Mouse (Mus musculus): ENCODE measurements at regions not wholly inside any gene's neighbourhood (a gene's known extent, or its start where the extent isn't known, plus 50 kb on each side); places are given as distances from the start of the nearest gene placed in this dataset.
A peak's percentile ranks its signal among the peaks of the same experiment; 100 is the strongest.

DNA sequence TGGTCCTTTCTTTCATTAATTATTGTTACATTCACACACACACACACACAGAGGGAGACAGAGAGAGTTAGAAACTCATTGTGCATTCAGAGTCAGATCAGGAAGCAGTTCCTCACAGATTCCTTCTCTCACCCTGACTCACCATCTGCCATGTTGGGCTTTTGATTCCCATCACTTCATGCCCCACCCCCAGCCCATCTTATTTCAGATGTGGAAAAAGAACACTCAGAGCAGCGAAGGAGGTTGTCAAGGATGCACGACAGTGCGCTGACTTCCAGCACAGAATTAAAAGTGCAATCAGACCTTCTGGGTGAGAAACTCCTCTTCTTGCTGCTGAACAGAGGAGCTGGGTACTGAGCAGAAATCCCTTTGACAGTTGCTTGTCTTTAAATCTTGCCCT, 438.8 kb upstream of the Kdm8 start:
- no peak for DNase-seq (ENCODE audit: low spot score in 2 of 2)

DNA sequence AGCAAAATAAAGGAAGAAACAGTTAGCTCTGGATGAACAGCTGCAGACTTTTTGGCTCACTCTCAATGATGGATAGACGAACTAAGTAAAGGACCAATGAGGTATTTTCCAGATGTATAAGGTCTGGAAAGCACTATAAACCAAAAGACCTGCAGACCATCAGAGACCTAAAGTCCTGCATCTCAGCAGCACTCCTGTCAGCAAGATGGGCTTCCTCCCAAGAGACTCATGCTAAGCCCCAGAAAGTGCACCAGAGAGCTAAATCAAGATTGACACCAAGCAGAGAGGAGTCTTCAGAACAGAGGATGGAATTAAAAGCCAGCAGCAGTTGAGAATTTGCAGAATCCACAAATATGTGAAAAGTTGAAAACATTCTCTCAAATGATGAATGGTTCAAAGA, 425.2 kb upstream of the Kdm8 start:
- DNase-seq (ENCODE audit: low spot score in 2 of 2) = no peak

GRCm38 (mm10) chr7:125024944-125025343, 419.5 kb upstream of the Kdm8 start:
- no peak for DNase-seq (ENCODE audit: low spot score in 2 of 2)

- no peak for DNase-seq (ENCODE audit: low spot score in 2 of 2)
Measured at GRCm38 (mm10) chr7:125033778-125034177, 410.7 kb upstream of the Kdm8 start.

DNA sequence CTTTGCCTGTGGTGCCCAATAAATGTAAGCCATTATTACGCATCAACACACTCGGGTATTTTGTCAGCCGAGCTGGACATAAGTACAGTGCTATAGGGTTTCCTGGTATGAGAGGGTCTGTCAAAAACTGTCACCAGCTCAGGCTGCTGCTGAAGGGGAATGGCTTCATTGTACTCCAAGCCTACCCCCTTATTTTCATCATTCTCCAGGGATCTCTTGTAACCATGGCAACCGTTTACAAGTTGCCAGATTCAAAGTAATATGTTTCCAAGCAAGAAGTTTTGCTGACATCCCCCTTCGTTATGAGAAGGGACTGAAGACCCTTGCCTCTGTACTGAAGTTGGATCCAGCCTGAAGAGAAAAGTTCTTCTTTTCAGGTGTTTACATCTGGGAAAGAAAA, 410.3 kb upstream of the Kdm8 start:
- DNase-seq (ENCODE audit: low spot score in 2 of 2) = no peak

DNA sequence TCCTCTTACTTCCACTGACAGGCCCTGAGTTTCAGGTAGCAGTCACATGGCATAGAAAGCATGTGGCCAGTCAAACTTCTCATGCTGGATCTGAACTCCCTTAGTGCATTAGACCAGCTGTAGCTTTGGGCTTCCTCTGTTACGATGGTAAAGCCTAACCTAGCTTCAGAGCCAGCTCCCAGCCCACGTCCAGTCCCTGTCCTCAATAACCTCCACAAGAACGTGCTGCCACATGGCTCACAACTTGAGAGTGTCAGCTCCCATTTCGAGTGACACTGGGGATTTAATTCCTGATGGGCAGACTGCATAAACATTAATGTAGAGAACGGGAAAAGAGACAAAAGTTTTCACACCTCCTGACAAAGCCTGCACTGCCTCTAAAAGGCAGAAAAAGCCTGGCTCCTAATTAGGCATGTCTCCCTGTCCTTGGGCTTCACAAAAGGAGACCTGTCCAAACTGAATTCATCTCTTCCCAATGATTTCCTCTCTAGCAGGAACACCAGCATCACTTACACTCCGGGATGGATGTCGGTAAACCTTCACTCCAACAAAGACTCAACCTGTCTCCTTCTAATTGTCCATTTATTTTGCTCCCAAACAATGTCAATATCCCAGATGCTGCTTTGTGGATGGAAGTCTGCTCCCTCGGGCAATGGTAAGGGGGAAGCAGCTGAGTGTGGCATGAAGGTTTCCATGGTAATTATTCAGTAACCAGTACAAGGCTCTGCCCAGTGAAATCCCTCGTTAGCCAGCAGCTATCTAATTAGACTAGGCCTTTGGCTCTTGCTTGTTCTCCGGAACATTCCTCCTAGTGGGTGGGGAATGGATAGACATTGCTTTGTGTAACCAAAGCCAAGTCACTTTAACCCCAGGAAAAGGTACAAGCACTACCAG, 408.1 kb upstream of the Kdm8 start:
- no peak for DNase-seq (ENCODE audit: low spot score in 2 of 2)

DNA sequence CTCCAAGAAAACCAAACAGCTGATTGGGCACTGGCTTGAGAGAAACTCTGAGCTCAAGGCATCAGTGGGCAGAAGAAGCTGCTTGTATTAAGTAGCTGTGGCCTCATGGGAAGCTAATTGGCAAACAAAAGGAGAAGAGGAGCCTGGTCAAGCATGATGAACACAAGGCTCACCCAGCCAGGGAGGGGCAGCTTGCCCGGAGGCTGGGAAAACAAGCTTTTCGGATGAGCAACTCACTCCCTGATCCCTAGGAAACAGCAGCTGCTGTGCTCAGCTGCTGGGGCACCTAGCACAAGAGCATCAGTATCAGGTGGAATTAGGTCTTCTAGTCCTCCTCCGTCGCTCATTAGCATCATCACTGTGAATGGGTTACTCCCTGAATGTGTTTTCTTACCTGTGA, 405.6 kb upstream of the Kdm8 start:
- DNase-seq (ENCODE audit: low spot score in 2 of 2) = peak in 1 of 2 experiments; percentile 46

DNA sequence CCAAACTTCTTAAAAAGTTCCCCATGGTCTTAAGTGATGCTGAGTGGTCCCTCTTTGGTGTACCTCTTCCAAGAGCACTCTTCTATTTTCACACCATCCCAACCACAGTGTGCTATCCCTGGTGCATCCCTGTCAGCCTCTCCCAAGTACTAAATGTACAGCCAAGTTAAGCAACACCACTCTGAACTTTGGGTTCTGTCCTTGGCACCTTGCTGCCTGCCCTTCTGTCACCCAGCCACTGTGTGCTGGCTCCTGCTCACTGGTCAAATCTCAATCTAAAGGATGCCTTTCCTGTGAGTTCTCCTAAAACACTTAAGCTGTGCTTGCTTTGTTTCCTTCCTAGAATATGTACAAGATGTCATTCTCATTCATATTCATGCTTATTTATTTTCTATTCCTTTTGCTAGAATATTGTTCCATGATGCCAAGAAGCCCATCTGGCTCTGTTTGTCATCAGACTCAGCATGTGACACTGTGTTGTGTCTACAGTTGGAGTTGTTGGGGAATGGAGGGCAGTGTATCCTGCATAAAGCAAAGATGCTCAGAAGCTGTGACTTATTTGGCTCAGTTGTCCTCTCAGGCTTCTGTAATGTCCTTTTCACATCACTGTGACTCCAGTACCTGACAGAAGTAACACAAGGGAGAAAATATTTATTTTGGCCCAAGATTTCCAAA, 388.4 kb upstream of the Kdm8 start:
- DNase-seq (ENCODE audit: low spot score in 2 of 2) = no peak

DNA sequence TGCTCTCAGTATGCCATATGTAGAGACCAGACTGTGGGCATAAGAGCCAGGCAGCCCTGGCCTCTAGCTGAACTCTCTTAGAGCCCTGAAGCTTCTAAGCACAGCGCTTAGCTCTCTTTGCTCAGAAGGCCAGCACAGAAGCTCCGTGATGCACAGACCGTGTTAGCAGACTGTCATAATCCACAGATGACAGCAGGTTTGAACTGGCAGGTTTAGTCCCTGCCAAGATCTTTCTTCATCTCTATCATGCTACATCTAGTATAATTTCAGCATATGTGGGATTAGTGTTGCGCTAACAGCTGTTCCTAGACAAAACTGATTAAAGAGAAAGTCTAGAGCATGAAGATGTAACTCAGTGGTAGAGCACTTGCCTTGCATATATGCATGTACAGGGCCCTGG, 342.0 kb upstream of the Kdm8 start:
- no peak for DNase-seq (ENCODE audit: low spot score in 2 of 2)

DNA sequence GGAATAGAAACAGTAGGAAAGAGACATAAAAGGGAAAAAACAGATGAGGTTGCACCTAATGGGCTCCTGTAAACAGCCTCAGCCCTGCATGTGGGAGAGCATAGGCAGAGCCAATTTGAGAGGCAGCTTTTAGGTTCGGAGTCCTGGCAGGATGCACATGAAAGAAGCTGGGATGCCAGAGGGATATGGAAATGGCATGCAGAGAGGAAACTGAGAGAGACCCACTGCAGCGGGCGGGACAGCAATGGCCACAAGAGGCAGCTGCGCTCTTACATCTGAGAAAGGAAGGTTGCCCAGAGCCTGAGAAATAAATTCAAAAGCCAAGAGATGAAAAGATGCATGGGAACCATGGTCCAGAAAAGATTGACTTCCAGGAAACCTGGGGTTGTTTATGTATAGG, 340.5 kb upstream of the Kdm8 start:
- DNase-seq (ENCODE audit: low spot score in 2 of 2) = no peak

GRCm38 (mm10) chr7:125112820-125113273, 331.6 kb upstream of the Kdm8 start:
- no peak for DNase-seq (ENCODE audit: low spot score in 2 of 2)

DNA sequence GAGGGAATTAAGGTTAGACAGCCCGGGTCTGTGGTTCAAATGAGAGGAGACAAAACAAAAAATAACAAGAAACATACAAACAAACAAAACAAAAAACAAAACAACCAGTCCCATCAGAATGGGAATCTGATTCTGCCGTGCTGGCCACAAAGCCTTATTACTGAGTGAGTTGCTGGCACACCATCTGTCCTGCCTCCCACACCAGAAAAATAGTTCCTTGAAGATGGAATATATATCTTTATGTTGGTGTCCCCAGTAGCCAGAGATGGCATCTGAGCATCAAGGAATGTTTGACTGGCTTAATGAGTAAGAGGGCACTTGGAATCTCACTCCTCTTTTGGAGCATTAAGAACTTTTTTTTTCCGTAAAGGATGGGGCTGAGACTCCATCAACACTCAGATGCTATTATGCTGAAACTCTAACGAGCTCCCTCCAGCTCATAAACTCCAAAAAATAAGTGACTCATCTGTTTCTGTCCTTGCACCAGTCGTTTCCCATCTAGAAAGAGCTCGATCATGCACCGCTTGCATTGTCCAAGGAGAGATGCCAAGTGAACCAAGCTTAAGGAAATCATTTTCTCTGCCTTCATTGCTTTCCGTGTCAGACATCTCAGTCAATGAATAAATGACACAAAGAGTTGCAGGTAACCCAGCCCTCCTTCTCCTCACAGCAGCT, 329.0 kb upstream of the Kdm8 start:
- DNase-seq (ENCODE audit: low spot score in 2 of 2) = no peak

DNA sequence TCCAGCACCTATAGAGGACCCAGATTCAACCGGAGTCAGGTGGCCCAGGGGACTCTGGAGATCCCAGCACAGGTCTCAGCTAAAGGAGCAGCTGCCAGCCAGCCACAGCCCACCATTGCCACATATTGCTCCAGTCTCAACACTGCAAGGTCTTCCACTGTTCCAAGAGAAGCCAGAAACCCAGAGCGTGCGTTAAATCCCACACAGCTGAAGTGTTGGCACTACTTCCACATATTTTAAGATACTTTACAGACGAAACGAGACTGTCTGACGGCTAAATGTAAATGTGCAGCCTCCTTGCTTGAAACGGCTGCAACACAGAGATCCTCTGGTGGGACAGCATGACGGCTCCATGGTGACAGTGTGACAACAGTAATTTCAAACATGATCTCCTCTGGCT, 327.3 kb upstream of the Kdm8 start:
- DNase-seq (ENCODE audit: low spot score in 2 of 2) = no peak

DNA sequence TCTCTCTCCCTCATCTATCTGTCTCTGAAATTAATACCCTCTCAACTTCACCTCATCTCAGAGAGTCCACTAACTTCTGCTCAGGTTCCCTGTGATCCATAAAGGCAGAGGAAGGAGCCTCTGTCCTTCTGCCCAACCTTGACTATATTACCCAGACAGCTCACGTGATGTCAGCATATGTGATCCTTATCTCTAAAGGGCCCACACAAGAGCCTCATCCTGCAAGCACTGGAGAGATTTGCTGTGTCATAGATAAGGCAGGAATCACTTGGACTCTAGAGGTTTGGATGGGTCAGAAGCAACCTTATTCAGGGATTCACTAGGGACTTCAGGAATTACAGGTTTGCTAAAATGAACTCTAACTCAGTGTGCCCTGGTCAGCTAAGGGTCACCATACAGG, 315.3 kb upstream of the Kdm8 start:
- no peak for DNase-seq (ENCODE audit: low spot score in 2 of 2)

GRCm38 (mm10) chr7:125131968-125132367, 312.5 kb upstream of the Kdm8 start:
- no peak for DNase-seq (ENCODE audit: low spot score in 2 of 2)

DNA sequence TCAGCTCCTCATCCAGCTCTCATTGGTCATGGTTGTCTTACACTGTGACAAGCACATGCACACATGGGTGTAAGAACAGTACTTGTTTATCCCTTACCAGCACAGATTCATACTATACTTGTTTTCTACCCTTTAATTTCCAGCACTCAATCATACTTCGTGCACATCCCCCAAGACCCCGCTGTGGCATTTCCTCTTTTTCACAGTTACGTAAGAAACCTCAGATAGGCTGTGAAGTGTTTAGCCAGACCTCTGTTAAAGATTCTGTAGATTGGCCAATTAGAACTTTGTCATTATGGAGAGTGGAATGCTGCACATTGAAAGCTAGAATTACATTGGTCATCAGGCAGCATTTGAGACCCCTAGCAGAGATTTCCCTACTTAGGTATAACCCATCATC, 305.9 kb upstream of the Kdm8 start:
- no peak for DNase-seq (ENCODE audit: low spot score in 2 of 2)

DNA sequence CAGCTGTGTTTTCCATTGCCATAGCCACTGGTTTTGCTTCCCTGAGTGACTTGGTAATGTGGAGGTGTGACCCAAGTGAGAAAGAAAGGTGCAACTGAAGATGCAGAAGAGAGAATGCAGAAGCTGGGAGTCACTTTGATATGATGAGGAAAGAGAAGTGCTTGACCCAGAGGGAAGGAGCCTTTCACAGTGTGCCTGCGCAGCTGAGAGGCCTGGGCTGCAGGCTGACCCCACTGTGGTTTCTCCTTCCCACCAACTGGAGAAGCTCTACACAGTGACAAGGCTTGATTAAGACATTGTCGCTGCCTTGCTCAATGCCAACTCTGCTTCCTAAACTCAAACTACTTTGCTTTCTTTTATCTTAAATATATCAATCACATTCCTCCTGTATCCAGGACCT, 305.3 kb upstream of the Kdm8 start:
- no peak for DNase-seq (ENCODE audit: low spot score in 2 of 2)

DNA sequence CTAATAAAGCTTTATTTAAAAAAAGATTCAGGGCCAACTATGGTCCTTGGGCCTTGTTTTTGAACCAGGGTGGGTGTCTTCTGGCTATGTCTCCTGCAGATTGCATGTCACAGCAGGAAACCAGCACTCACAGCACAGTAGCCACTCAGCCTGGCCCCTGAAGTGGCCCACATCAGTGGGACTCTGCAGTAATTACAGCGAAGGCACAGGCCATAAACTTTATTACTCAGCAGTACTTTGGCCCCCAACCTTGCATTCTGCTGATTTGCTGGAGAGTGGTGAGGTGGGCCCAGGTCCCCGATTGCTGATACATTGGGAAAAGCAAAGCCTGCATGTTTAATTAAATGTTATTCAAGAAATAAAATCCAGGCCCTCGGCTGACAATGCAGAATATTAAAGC, 303.6 kb upstream of the Kdm8 start:
- no peak for DNase-seq (ENCODE audit: low spot score in 2 of 2)

DNA sequence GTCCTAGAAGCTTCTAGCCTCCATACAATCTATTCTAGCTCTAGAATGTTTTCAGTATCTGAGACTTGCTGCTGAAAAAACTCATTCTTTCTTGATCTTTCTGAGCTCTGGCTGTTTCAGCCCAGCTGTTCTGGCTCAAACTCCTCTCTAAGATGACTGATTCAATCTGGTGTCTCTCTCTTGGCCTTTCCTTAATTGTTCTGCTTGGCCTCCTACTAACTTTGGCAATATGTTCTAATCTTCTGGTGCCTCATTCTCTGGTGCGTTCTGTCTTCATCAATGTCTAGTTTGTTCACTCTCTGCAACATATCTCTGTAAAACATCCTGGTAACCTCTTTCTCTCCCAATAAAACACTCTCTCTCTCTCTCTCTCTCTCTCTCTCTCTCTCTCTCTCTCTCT, 302.6 kb upstream of the Kdm8 start:
- DNase-seq (ENCODE audit: low spot score in 2 of 2) = no peak

DNA sequence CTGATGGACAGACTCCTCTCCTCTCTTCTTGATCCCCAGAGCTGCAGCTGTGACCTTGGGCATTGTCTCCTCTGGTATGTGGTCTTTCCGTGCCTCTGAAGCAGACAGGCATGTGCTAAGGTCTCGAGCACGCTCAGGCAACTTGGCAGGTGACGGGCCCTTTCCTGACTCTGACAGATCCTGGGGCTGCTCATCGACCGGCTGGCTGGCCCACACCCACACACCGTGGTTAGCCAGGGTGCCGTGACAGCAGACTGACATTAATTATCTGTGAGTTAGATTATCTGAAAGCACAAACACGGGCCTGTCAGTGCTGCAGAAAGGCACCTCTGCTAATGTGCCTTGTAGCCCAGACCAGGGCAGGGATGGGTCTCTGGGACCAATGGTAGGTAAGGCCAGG, 298.5 kb upstream of the Kdm8 start:
- DNase-seq (ENCODE audit: low spot score in 2 of 2) = no peak

GRCm38 (mm10) chr7:125149151-125149550, 295.3 kb upstream of the Kdm8 start:
- DNase-seq (ENCODE audit: low spot score in 2 of 2) = no peak

DNA sequence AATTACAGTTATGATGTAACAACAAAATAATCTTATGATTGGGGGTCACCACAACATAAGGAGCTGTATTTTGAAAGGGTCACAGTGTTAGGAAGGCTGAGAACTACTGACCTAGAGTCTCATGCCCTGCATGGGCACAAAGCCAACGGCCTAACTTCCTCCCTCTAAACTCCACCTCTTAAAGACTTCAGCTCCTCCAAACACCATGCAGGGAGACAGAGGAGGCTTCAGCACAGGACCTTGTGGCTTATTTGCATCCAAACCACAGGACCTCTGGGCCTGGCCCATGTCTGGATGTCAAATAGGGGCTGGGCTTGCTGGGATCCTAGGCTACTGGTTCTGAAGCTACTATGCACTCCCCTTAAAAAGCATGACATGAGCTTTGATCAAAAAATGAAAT, 294.7 kb upstream of the Kdm8 start:
- no peak for DNase-seq (ENCODE audit: low spot score in 2 of 2)

DNA sequence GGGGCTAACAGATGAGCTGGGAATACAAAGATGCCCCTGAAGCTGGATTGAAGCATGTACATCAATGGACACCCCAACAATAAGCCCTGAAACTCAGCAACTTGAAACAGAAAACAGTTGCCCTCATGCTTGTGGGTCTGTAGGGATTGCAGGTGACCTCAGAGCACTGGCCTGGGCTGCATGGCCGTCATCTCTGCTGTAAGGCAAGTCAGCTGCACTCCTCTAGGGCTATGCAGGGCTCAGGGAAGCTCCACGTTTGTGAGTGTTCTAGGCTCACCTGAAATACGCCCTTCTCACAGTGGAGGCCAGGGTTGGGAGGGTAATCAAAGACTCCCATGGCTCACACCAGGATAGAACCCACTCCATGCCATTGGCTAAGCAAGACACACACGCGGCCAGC, 292.2 kb upstream of the Kdm8 start:
- DNase-seq (ENCODE audit: low spot score in 2 of 2) = no peak
